Mouse (Mus musculus) hindbrain, embryonic 14.5 days (tissue): ENCODE results near the gene Rbfox2. TPM values are rescaled to one million over a fixed set of nuclear protein-coding genes. Genes with fewer than 3 reads are reported as not detected.

Source experiments
- ATAC-seq: fragments of 200-750 bp; cut with Nextera tagmentation; 2 replicates; pipeline ENCODE4 v1.8.0; 2017; ENCODE audit warnings: moderate number of reproducible peaks, mild to moderate bottlenecking, moderate TSS enrichment, moderate library complexity; ENCODE audit not compliant: low FRiP score
- DNase-seq: peaks from one replicate; pipeline ENCODE4 v3.0.0-alpha.2; 2015; ENCODE audit warnings: low spot score
- H3K27ac ChIP-seq: fragments of 300-500 bp; sonication (generic); 2 replicates; pipeline ENCODE4 v1.5.1; 2014; ENCODE audit warnings: mild to moderate bottlenecking, moderate library complexity
- H3K27me3 ChIP-seq: fragments of 300-500 bp; sonication (generic); 2 replicates; pipeline ENCODE4 v1.6.1; 2014; ENCODE audit warnings: mild to moderate bottlenecking, low read length, mixed read lengths; ENCODE audit not compliant: control insufficient read depth, insufficient read depth
- H3K36me3 ChIP-seq: fragments of 300-500 bp; sonication (generic); replicated peaks from 2 replicates; pipeline ENCODE4 v1.6.1; 2014; ENCODE audit not compliant: control insufficient read depth, insufficient read depth
- H3K4me1 ChIP-seq: fragments of 300-500 bp; sonication (generic); replicated peaks from 2 replicates; pipeline ENCODE4 v1.6.1; 2014; ENCODE audit warnings: antibody characterized with exemption, low read length, mixed read lengths; ENCODE audit not compliant: control insufficient read depth, insufficient read depth
- H3K4me2 ChIP-seq: fragments of 300-500 bp; sonication (generic); replicated peaks from 2 replicates; pipeline ENCODE4 v1.6.1; 2014; ENCODE audit warnings: mild to moderate bottlenecking, moderate library complexity
- H3K4me3 ChIP-seq: fragments of 300-500 bp; sonication (generic); replicated peaks from 2 replicates; pipeline ENCODE4 v1.5.1; 2014; ENCODE audit warnings: mild to moderate bottlenecking, low read length
- H3K9ac ChIP-seq: fragments of 300-500 bp; sonication (generic); 2 replicates; pipeline ENCODE4 v1.6.1; 2014
- H3K9me3 ChIP-seq: fragments of 300-500 bp; sonication (generic); 2 replicates; pipeline ENCODE4 v1.6.1; 2016; ENCODE audit warnings: low read length; ENCODE audit not compliant: control insufficient read depth
- WGBS: fragments of 180-500 bp; shearing (Covaris S2); extraction: QIAGEN DNeasy Blood & Tissue Kit; methylation state at CpG from one replicate; pipeline ENCODE4 v1.1.7; 2014; 5-methylcytosine and 5-hydroxymethylcytosine counted together
- polyA plus RNA-seq: library from polyadenylated mRNA; unstranded; fragments of >200 nt; fragmentation: Nextera tagmentation; extraction: Ambion mirVana; gene quantifications from 2 replicates; pipeline ENCODE4 v1.2.1, GENCODE M21; 2014

Rbfox2 gene
- polyA plus RNA-seq, 1 experiment from 2014 or later = 154 TPM

DNA sequence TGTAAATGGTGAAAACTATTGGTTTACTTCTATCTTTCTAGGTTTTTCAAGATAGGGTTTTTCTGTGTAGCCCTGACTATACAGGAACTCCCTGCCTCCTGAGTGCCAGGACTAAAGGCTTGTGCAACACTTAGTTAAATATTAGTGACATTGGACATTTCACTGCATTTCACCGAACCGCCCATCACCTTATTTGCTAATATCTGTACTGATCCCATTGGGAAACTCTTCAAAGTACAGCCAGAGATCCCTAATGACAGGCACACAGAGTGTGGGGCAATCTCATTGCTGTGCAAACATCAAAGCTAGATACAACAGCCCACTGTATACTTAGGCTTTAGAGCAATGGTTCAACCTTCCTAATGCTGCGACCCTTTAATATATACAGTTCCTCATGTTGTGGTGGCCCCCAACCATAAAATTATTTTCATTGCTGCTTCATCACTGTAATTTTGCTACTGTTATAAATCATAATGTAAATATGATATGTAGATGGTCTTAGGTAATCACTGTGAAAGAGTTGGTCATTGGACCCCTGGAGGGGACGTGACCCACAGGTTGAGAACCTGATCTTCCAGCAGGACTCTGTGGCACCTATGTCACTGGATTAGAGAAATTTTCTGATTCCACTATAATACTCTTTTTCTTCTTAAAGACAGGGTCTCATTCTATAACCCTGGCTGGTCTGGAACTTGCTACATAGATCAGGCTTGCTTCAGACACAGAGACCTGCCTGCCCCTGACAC, 182.3 kb downstream of the Rbfox2 start:
- H3K9ac ChIP-seq = no peak overlapping the region
- WGBS = 96% methylated on average over 4 of the region's 4 CpGs
- ATAC-seq (no peak; the same call in 1 of the 2 replicates), DNase-seq (no peak)
- no peaks in the 10 kb centered on the region for H3K9me3 ChIP-seq
- H3K4me2 ChIP-seq = no peak overlapping the region
- no peak overlapping the region for H3K4me3 ChIP-seq
- no peaks in the 10 kb centered on the region for H3K27me3 ChIP-seq
- H3K36me3 ChIP-seq = peaks cover 22% of the 10 kb centered on the region
- H3K27ac ChIP-seq = no peak overlapping the region
- peaks cover 3% of the 10 kb centered on the region; the same call in 1 of the 2 replicates for H3K4me1 ChIP-seq

DNA sequence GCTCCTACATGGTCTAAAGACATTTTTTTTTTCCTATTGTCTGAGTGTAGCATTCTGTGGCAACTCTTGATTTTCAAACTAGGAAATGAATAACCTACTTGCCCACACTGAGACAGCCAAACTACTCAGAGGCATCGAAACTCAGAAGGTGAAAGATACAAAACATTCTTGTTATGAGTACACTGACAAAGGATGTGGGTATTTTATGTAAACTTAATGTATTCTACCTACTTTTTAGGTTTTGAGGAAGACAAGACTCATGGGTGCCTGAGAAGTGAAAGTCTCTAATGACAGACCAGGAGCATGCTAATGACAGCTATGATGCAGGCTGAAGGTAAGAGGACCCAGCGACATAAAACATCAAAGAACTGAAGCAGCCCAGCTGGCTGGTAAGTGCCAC, 184.0 kb downstream of the Rbfox2 start:
- ATAC-seq = no peak
- H3K27me3 ChIP-seq = no peaks in the 10 kb centered on the region
- no peak overlapping the region for H3K4me3 ChIP-seq
- DNase-seq = no peak
- H3K4me2 ChIP-seq = no peak overlapping the region
- 88% methylated on average over 2 of the region's 2 CpGs for WGBS
- peaks cover 11% of the 10 kb centered on the region for H3K36me3 ChIP-seq
- H3K9me3 ChIP-seq = no peaks in the 10 kb centered on the region
- H3K4me1 ChIP-seq = peaks cover 3% of the 10 kb centered on the region; the same call in 1 of the 2 replicates
- no peak overlapping the region for H3K27ac ChIP-seq
- no peak overlapping the region for H3K9ac ChIP-seq

DNA sequence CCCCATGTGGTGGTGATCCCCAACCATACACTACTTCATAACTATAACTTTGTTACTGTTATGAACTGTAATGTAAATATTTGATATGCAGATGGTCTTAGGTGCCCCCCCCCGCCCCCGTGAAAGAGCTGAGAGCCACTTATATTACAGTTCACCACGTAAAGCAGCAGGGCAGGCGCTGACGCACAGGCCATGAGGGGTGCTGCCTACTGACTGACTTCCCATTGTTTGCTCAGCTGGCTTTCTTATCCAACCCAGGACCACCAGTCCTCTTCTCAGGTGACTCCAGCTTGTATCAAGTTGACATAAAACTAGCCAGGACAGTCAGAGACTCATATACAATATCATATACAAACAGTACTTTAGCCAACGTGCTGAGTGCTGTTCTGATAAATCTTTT, 184.6 kb downstream of the Rbfox2 start:
- DNase-seq = no peak
- H3K4me2 ChIP-seq = no peak overlapping the region
- H3K36me3 ChIP-seq = peaks cover 5% of the 10 kb centered on the region
- H3K27ac ChIP-seq = no peak overlapping the region
- WGBS = 82% methylated on average over 6 of the region's 6 CpGs
- no peak overlapping the region for H3K9ac ChIP-seq
- H3K9me3 ChIP-seq = no peaks in the 10 kb centered on the region
- ATAC-seq = no peak
- peaks cover 3% of the 10 kb centered on the region; the same call in 1 of the 2 replicates for H3K4me1 ChIP-seq
- no peak overlapping the region for H3K4me3 ChIP-seq
- no peaks in the 10 kb centered on the region for H3K27me3 ChIP-seq

DNA sequence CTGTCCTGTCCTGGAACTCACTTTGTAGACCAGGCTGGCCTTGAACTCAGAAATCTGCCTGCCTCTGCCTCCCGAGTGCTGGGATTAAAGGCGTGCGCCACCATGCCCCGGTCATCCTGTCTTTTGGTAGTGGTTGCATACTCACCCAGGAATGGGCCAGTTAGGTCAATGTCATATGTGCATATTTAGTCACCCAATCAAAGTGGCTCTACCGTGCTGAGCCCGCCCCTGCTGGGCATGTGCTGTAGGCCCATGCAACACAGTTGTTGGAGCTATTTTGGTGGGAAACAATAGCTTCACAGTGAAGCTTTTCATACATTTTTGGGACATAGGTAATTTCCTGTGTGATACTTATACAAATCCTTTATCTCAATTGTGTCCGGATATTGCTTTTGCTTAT, 187.1 kb downstream of the Rbfox2 start:
- no peaks in the 10 kb centered on the region for H3K27me3 ChIP-seq
- no peak overlapping the region for H3K9ac ChIP-seq
- no peak overlapping the region for H3K4me2 ChIP-seq
- no peak overlapping the region for H3K27ac ChIP-seq
- H3K4me1 ChIP-seq = peaks cover 3% of the 10 kb centered on the region; the same call in 1 of the 2 replicates
- no peak overlapping the region for H3K4me3 ChIP-seq
- 97% methylated on average over 7 of the region's 7 CpGs for WGBS
- peaks cover 28% of the 10 kb centered on the region for H3K36me3 ChIP-seq
- ATAC-seq = no peak
- H3K9me3 ChIP-seq = no peaks in the 10 kb centered on the region
- no peak for DNase-seq

DNA sequence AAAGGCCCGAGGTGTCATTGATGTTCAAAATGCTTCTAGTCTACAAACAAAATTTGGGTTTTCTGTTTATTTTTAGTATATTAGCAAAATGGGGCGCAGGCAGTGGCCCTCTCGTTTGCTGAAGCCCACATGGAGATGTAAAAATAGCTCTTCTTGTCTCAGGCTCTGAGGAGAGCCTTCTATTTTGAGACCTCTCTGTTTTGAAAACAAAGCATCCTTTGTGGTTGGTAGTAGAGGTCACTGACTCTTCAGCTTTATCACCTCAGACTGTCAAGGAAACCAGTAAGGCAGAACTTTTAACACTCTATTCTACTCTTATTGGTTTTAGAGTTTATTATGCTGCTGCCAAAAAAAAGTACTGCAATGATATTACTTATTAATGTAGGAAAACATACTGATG, 189.6 kb downstream of the Rbfox2 start:
- H3K27ac ChIP-seq = no peak overlapping the region
- no peak overlapping the region for H3K9ac ChIP-seq
- 20% methylated on average over 3 of the region's 3 CpGs for WGBS
- H3K4me2 ChIP-seq = no peak overlapping the region
- H3K4me1 ChIP-seq = peaks cover 3% of the 10 kb centered on the region; the same call in 1 of the 2 replicates
- DNase-seq = no peak
- H3K4me3 ChIP-seq = no peak overlapping the region
- H3K27me3 ChIP-seq = no peaks in the 10 kb centered on the region
- H3K9me3 ChIP-seq = no peaks in the 10 kb centered on the region
- no peak for ATAC-seq
- H3K36me3 ChIP-seq = peaks cover 53% of the 10 kb centered on the region

DNA sequence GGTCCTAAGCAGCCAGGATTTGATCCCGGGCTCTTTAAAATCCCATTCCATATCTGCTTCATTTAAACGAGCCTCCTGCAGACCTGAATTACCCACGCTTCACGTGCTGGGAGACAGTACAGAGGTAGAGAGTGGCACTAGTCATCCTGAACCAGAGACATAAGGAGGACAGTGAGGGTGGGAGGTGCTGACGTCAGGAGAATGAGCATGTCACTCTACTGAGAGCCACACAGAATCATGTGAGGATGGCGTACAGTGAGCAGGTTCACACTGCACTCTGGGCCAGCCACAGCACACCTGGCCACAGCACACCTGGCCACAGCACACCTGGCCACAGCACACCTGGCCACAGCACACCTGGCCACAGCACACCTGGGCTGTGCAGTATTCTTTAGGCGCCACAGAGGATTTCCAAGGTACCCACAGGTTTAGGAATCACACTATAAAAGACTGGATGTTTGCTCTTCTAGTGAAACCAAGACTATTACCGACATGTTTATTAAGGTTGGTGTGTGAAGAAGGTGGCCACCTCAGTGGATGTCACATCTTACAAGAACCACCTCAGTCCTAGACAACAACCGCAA, 190.6 kb downstream of the Rbfox2 start:
- peaks cover 62% of the 10 kb centered on the region for H3K36me3 ChIP-seq
- H3K9ac ChIP-seq = no peak overlapping the region
- 88% methylated on average over 9 of the region's 9 CpGs for WGBS
- DNase-seq (no peak), ATAC-seq (no peak)
- H3K4me1 ChIP-seq = peaks cover 3% of the 10 kb centered on the region; the same call in 1 of the 2 replicates
- no peaks in the 10 kb centered on the region for H3K9me3 ChIP-seq
- no peaks in the 10 kb centered on the region for H3K27me3 ChIP-seq
- no peak overlapping the region for H3K4me3 ChIP-seq
- H3K4me2 ChIP-seq = no peak overlapping the region
- no peak overlapping the region for H3K27ac ChIP-seq

DNA sequence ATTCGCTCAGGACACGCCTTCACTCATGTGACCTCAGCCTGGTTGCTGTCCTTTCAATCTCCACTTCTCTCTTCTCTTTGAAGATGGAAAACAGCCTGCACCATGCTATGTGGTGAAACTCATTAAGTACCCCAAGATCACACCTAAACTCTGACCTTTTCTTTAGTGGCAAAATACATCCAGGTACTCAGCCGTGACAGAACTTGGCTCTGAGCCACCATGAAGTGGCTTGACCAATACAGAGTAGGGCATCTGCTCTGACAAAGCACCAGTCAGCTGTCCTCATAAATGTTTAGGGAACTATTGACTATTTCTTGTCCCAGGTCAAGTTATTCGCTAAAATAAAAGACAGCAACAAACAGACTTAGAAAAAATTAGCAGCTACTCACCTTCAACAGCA, 191.3 kb downstream of the Rbfox2 start:
- no peaks in the 10 kb centered on the region for H3K27me3 ChIP-seq
- DNase-seq (no peak), ATAC-seq (no peak)
- H3K9me3 ChIP-seq = no peaks in the 10 kb centered on the region
- no peak overlapping the region for H3K27ac ChIP-seq
- WGBS = 81% methylated on average over 4 of the region's 4 CpGs
- H3K4me1 ChIP-seq = no peaks in the 10 kb centered on the region
- H3K4me3 ChIP-seq = no peak overlapping the region
- H3K36me3 ChIP-seq = peaks cover 70% of the 10 kb centered on the region
- H3K4me2 ChIP-seq = no peak overlapping the region
- no peak overlapping the region for H3K9ac ChIP-seq

DNA sequence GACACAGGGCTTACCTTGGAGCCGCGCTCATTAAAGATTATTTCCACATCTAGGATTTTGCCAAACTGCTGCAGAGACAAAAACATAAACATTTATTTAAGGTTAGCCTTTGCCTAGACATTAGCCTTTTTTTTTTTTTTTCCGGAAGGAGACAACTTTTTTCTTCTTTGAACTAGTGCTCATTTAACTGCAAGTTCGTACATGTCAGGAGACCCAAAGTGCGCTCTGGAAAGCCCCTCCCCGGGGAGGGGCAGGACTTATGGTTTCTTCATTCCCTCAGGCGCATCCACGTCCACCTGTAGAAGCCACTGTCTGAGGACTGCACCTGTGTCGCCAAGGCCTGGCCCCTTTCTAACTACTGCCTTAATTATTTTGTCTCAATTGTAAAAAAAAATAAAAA, 193.2 kb downstream of the Rbfox2 start:
- no peak overlapping the region for H3K27ac ChIP-seq
- H3K36me3 ChIP-seq = peaks cover 76% of the 10 kb centered on the region
- H3K9ac ChIP-seq = no peak overlapping the region
- H3K27me3 ChIP-seq = no peaks in the 10 kb centered on the region
- ATAC-seq = no peak
- DNase-seq = no peak
- no peaks in the 10 kb centered on the region for H3K4me1 ChIP-seq
- no peak overlapping the region for H3K4me2 ChIP-seq
- WGBS = 93% methylated on average over 9 of the region's 9 CpGs
- H3K9me3 ChIP-seq = no peaks in the 10 kb centered on the region
- H3K4me3 ChIP-seq = no peak overlapping the region

DNA sequence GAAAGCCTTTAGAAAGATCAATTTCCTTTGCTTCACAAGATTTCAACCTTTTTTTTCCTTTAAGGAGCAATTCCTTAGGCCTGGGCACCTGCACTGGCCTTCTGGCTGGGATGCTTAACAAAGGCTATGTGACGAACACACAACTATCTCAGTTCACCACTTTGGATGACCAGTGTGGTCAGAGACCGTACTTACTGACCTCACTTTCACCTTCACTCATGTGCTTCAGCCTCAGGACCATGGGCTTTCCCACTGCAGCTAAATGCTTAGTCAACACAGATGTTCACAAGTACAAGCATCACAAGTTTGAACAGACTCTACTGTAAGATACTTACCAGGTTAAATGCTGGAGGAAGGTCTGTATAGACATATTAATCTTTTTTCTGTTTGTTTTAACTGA, 194.4 kb downstream of the Rbfox2 start:
- 94% methylated on average over 2 of the region's 2 CpGs for WGBS
- Histone ChIP-seq H3K4me3 (no peak overlapping the region), H3K4me1 (no peaks in the 10 kb centered on the region), H3K27me3 (no peaks in the 10 kb centered on the region), H3K9ac (no peak overlapping the region), H3K36me3 (peaks cover 87% of the 10 kb centered on the region), H3K9me3 (no peaks in the 10 kb centered on the region), H3K27ac (no peak overlapping the region), H3K4me2 (no peak overlapping the region)
- ATAC-seq (no peak), DNase-seq (no peak)
